ENCODE assay signal across 19 mouse cellular contexts in genomic region chr3:69296270-69296669, GRCm38 (mm10).
"Had no signal": no experiment of that assay in that cellular context is flagged by ENCODE, and none has a peak within 500 bp of the region (broad histone marks: within the 10 kb centered on the region; RNA-seq: fewer than 3 reads in every experiment).

No protein-coding gene starts in this region.

- H3K27ac ChIP-seq: kidney, postnatal 0 days; layer of hippocampus, adult 2 months; limb, embryonic 10.5 days; limb, embryonic 13.5 days; lung, embryonic 15.5 days; midbrain, embryonic 10.5 days; midbrain, embryonic 13.5 days; neural tube, embryonic 13.5 days had no signal

- H3K9ac ChIP-seq: limb, embryonic 13.5 days; lung, embryonic 15.5 days; midbrain, embryonic 13.5 days; neural tube, embryonic 13.5 days had no signal

- H3K4me1 ChIP-seq: limb, embryonic 10.5 days; limb, embryonic 13.5 days; megakaryocyte, embryonic 14.5 days; midbrain, embryonic 10.5 days; midbrain, embryonic 13.5 days; neural tube, embryonic 13.5 days had no signal

- DNase-seq: kidney, adult 2 months; kidney, postnatal 25 days; layer of hippocampus, adult 9-11 months; retina, postnatal 1 day; right cerebral cortex, postnatal 25 days; thymus, adult 18-20 months; thymus, postnatal 36 days had no signal

- H3K4me2 ChIP-seq: limb, embryonic 13.5 days; lung, embryonic 15.5 days; midbrain, embryonic 13.5 days; neural tube, embryonic 13.5 days had no signal

- ATAC-seq: intestine, postnatal 0 days; midbrain, embryonic 13.5 days; midbrain, embryonic 16.5 days had no signal

- H3K4me3 ChIP-seq: layer of hippocampus, adult 2 months; limb, embryonic 10.5 days; limb, embryonic 13.5 days; lung, embryonic 15.5 days; megakaryocyte, embryonic 14.5 days; midbrain, embryonic 10.5 days; midbrain, embryonic 13.5 days; myocyte; neural tube, embryonic 13.5 days had no signal

- H3K27me3 ChIP-seq: limb, embryonic 13.5 days; lung, embryonic 15.5 days; megakaryocyte, embryonic 14.5 days; midbrain, embryonic 13.5 days; neural tube, embryonic 13.5 days had no signal

- H3K36me3 ChIP-seq: limb, embryonic 10.5 days; limb, embryonic 13.5 days; lung, embryonic 15.5 days; midbrain, embryonic 10.5 days; midbrain, embryonic 13.5 days; neural tube, embryonic 13.5 days had no signal

- H3K9me3 ChIP-seq: limb, embryonic 10.5 days; limb, embryonic 13.5 days; lung, embryonic 15.5 days; midbrain, embryonic 10.5 days; midbrain, embryonic 13.5 days; neural tube, embryonic 13.5 days had no signal
